28 mouse cellular contexts compared by ENCODE assay signal in the genomic region with DNA sequence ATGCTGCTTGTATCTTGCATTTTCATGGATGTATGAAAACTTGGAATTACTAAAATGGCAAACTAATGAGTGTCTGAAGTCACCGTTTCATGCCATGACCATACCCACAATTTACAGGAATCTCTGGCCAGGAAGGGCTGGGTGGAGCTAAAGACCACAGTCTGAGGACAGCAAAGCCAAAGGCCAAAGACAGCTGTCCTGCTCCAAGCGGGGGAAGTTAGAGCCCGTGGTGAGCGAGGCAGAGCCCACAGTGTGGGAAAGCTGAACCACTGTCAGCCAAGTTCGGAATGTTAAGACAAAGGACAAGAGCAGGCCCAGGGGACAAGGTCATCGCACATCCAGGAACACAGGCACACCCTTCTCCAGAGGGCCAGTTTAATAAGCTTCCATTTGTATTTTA. TPM values are rescaled to one million over a fixed set of nuclear protein-coding genes. Genes with fewer than 3 reads are reported as not detected.
DNase-seq lines count a peak whose midpoint lies in the region; ATAC-seq and TF ChIP-seq lines count a peak whose summit lies in the region.
"Had no signal": no experiment of that assay in that cellular context is flagged by ENCODE, and none has a peak within 500 bp of the region (broad histone marks: within the 10 kb centered on the region; RNA-seq: fewer than 3 reads in every experiment).

No protein-coding gene starts in this region.

- H3K79me2 ChIP-seq in C2C12 (ENCODE audit: control insufficient read depth, insufficient read depth) = no peaks in the 10 kb centered on the region
- no peaks in the 10 kb centered on the region for H3K79me2 ChIP-seq in macrophage (ENCODE audit: inconsistent target)

- no peaks in the 10 kb centered on the region for H3K4me1 ChIP-seq in lung, postnatal 0 days (ENCODE audit: insufficient read depth, low read depth, low read length)
- H3K4me1 ChIP-seq: embryonic facial prominence, embryonic 13.5 days; forebrain, embryonic 12.5 days; forebrain, embryonic 15.5 days; hindbrain, embryonic 10.5 days; hindbrain, embryonic 13.5 days; intestine, embryonic 15.5 days had no signal

- WGBS in macrophage (ENCODE audit: missing documents) = 37% methylated on average over 6 of the region's 6 CpGs
- 76% methylated on average over 6 of the region's 6 CpGs for WGBS in lung, postnatal 0 days

- H3K4me3 ChIP-seq in C2C12 (ENCODE audit: insufficient read depth, poor library complexity, severe bottlenecking) = no peak overlapping the region
- H3K4me3 ChIP-seq in macrophage (ENCODE audit: inconsistent target) = no peak overlapping the region
- no peak overlapping the region for H3K4me3 ChIP-seq in lung, postnatal 0 days (ENCODE audit: low read depth, low read length)
- H3K4me3 ChIP-seq: embryonic facial prominence, embryonic 10.5 days; embryonic facial prominence, embryonic 13.5 days; erythroblast, embryonic 14.5 days; forebrain, embryonic 12.5 days; forebrain, embryonic 15.5 days; hindbrain, embryonic 10.5 days; hindbrain, embryonic 13.5 days; intestine, embryonic 15.5 days had no signal

- intact Hi-C loops in heart, postnatal 14 days (cut with DNase I) = no loop called here

- no peak for ATAC-seq in lung, postnatal 0 days
- no peak for ATAC-seq in granulocyte monocyte progenitor cell, adult 5-6 weeks (replicated peaks; ENCODE audit: poor library complexity, severe bottlenecking)
- ATAC-seq: forebrain, embryonic 15.5 days; hindbrain, embryonic 16.5 days; intestine, embryonic 15.5 days had no signal

- no peak overlapping the region for H3ac ChIP-seq in C2C12 (ENCODE audit: control insufficient read depth, insufficient read length, low read depth)

- no peaks in the 10 kb centered on the region for H3K9me3 ChIP-seq in lung, postnatal 0 days (ENCODE audit: low read length)
- H3K9me3 ChIP-seq: embryonic facial prominence, embryonic 13.5 days; forebrain, embryonic 12.5 days; forebrain, embryonic 15.5 days; G1E; hindbrain, embryonic 10.5 days; hindbrain, embryonic 13.5 days; intestine, embryonic 15.5 days had no signal

- no peaks in the 10 kb centered on the region for H3K79me3 ChIP-seq in C2C12 (ENCODE audit: low read depth)

- TF ChIP-seq CTCF in C2C12 (IDR thresholded peaks at IDR 0.05; ENCODE audit: control insufficient read depth, insufficient read depth, insufficient read length) = no peak
- no peak for TF ChIP-seq CTCF in lung, postnatal 0 days (IDR thresholded peaks at IDR 0.05)

- H3K27me3 ChIP-seq in C2C12 (ENCODE audit: control insufficient read depth, insufficient read depth, insufficient read length) = no peaks in the 10 kb centered on the region
- H3K27me3 ChIP-seq in lung, postnatal 0 days (replicated peaks; ENCODE audit: insufficient read depth, low read length) = no peaks in the 10 kb centered on the region
- H3K27me3 ChIP-seq: embryonic facial prominence, embryonic 13.5 days; forebrain, embryonic 12.5 days; forebrain, embryonic 15.5 days; hindbrain, embryonic 13.5 days; intestine, embryonic 15.5 days had no signal

- no peak overlapping the region for H3K4me2 ChIP-seq in lung, postnatal 0 days (replicated peaks; ENCODE audit: low read depth, low read length)
- H3K4me2 ChIP-seq: embryonic facial prominence, embryonic 13.5 days; forebrain, embryonic 12.5 days; forebrain, embryonic 15.5 days; heart, embryonic 11.5 days; hindbrain, embryonic 13.5 days; intestine, embryonic 15.5 days had no signal

- 0 out of 2 replicates have a peak overlapping the region, but pooled peaks have one; percentile 17 for H3K27ac ChIP-seq in macrophage
- H3K27ac ChIP-seq in lung, postnatal 0 days (ENCODE audit: low read length) = no peak overlapping the region
- H3K27ac ChIP-seq: embryonic facial prominence, embryonic 10.5 days; embryonic facial prominence, embryonic 13.5 days; forebrain, embryonic 12.5 days; forebrain, embryonic 15.5 days; hindbrain, embryonic 10.5 days; hindbrain, embryonic 13.5 days; intestine, embryonic 15.5 days had no signal

- no peak for TF ChIP-seq EP300 in lung, postnatal 0 days (IDR thresholded peaks at IDR 0.05)

- H3K36me3 ChIP-seq in C2C12 (ENCODE audit: control insufficient read depth, insufficient read depth) (no peaks in the 10 kb centered on the region), macrophage (ENCODE audit: inconsistent target) (no peaks in the 10 kb centered on the region)
- no peaks in the 10 kb centered on the region for H3K36me3 ChIP-seq in lung, postnatal 0 days (ENCODE audit: insufficient read depth, low read length)
- H3K36me3 ChIP-seq: embryonic facial prominence, embryonic 10.5 days; embryonic facial prominence, embryonic 13.5 days; forebrain, embryonic 12.5 days; forebrain, embryonic 15.5 days; G1E; hindbrain, embryonic 10.5 days; hindbrain, embryonic 13.5 days; intestine, embryonic 15.5 days had no signal

- DNase-seq in heart, adult 11 months = peak; percentile 81
- no peak for DNase-seq in heart, postnatal 14 days
- DNase-seq in R1 (ENCODE audit: low read depth, low spot score) = peak; percentile 45
- DNase-seq in lung, postnatal 0 days (ENCODE audit: low spot score) = no peak
- DNase-seq in ovary, postnatal 14 days (ENCODE audit: low spot score) = no peak
- DNase-seq: adrenal gland, adult 2 months; adrenal gland, postnatal 14 days; cerebellum, adult 18-20 months; cerebellum, adult 9-10 months; cerebellum, postnatal 36 days; embryo, embryonic 11 days; gastrocnemius, postnatal 25 days; heart, postnatal 36 days; kidney, adult 11 months had no signal

- no peak overlapping the region for H3K9ac ChIP-seq in lung, postnatal 0 days (replicated peaks; ENCODE audit: low read depth)
- H3K9ac ChIP-seq: embryonic facial prominence, embryonic 13.5 days; forebrain, embryonic 12.5 days; forebrain, embryonic 15.5 days; hindbrain, embryonic 13.5 days; intestine, embryonic 15.5 days had no signal

TF ChIP-seq in C2C12, 6 proteins besides CTCF, POLR2A, EP300 and RAD21:
- TF ChIP-seq MYOD1 (IDR thresholded peaks at IDR 0.05; ENCODE audit: control insufficient read depth, insufficient read length, low read depth) (peak; percentile 4), CEBPB (IDR thresholded peaks at IDR 0.05; ENCODE audit: low read depth) (no peak)

RNA-seq across cellular contexts. Expression of gene Fbxw7, which starts 45.7 kb away (rescaled TPM):
- 10 to 100 TPM; 45.8 to 51.6 TPM for total RNA-seq in heart, postnatal 14 days (2021)
- 2.7 TPM for polyA plus RNA-seq in C2C12 (2012; fragmentation: generic; extraction: Trizol)
- 10 to 100 TPM; 12.8 to 96.2 (median 58.5) TPM for total RNA-seq in macrophage (2018; cell fraction: chromatin; rRNA removed)
- 10 to 100 TPM in 25 of 26 experiments, 1 to 10 TPM in 1; 7.7 to 33.3 (median 20.9) TPM for total RNA-seq in macrophage (2018; cell fraction: cytosol; rRNA removed)
- 10 to 100 TPM; 20.8 to 79.1 (median 49.0) TPM for total RNA-seq in macrophage (2018; cell fraction: nucleus; rRNA removed)
- 8.8 to 24.4 TPM (median 13.3 TPM) in 3 replicates for polyA plus RNA-seq in macrophage (2018)
- polyA plus RNA-seq in lung, postnatal 0 days (2015; fragmentation: Nextera tagmentation; extraction: Ambion mirVana) = 8.2 and 8.6 TPM in 2 replicates
- 3.6 and 7.2 TPM in 2 replicates for total RNA-seq in granulocyte monocyte progenitor cell, adult 5-6 weeks (2014; fragmentation: Nextera tagmentation)
- 13.3 and 14.8 TPM in 2 replicates for total RNA-seq in granulocyte monocyte progenitor cell, adult 5-6 weeks (2017)

Comparison
In these comparisons a context has a peak if more than half of its experiments do, and no peak if none do; other contexts are left out.
1. DNase-seq: peak in heart, adult 11 months (single experiment) and R1 (single experiment); none in heart, postnatal 14 days (0 of 2), lung, postnatal 0 days (single experiment) and ovary, postnatal 14 days (single experiment).